Comparison of ENCODE assay signal across 8 mouse cellular contexts in the genomic region with DNA sequence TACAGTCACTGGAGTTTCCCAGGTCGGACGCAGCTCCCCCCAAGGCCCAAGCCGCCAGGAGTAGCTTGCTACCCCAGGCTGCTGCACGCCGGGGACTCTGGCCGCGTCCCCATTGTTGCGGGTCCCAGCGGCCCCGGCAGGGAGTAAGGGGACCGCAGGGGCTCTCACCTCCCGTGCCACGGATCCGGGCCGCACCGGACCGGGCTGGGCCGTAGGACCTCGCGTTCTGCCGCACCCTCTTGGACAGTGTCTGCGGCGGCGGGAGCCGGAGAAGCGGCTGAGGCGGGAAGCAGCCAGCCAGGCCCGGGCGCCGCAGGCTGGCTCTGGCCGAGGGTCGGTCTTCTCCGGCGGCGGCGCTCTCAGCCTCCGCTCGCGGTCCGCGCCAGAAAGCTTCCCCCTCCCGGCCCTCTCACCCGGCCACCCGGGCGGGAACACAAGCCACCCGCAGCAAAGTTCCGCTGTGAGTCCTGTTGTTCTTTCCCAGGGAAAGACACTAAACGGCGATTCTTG. TPM values are rescaled to one million over a fixed set of nuclear protein-coding genes. Genes with fewer than 3 reads are reported as not detected.
A peak's percentile ranks its signal among the peaks of the same experiment; 100 is the strongest.
DNase-seq lines count a peak whose midpoint lies in the region; ATAC-seq and TF ChIP-seq lines count a peak whose summit lies in the region.

A gene (minus strand): TSS at position 383 of the 510 bp plus-strand sequence.

- H3K4me2 ChIP-seq in CH12.LX (ENCODE audit: insufficient read depth, low read depth, poor library complexity, severe bottlenecking): peak within 1 kb of the TSS; percentile 84
- peak within 1 kb of the TSS; percentile 81 for H3K4me2 ChIP-seq in forebrain, embryonic 11.5 days (ENCODE audit: low read depth, low read length, severe bottlenecking)
- H3K4me2 ChIP-seq in heart, embryonic 15.5 days: peak within 1 kb of the TSS; percentile 84
- H3K4me2 ChIP-seq in liver, embryonic 13.5 days: peak within 1 kb of the TSS; percentile 87
- H3K4me2 ChIP-seq in stomach, embryonic 14.5 days (replicated peaks; ENCODE audit: low read depth, low read length): peak within 1 kb of the TSS; percentile 57

- ATAC-seq in forebrain, embryonic 11.5 days (replicated peaks; ENCODE audit: low FRiP score): peak; percentile 92
- ATAC-seq in heart, embryonic 15.5 days (replicated peaks; ENCODE audit: insufficient number of reproducible peaks, insufficient read depth, low FRiP score, low read depth): peak; percentile 87
- ATAC-seq in liver, embryonic 13.5 days (ENCODE audit: low read depth): peak; percentile 88
- peak; percentile 91 for ATAC-seq in stomach, embryonic 14.5 days (ENCODE audit: insufficient number of reproducible peaks, insufficient read depth, low FRiP score, low read depth)

- H3K27me3 ChIP-seq in CH12.LX (replicated peaks): peaks cover 14% of the 10 kb centered on the region
- no peaks in the 10 kb centered on the region for H3K27me3 ChIP-seq in forebrain, embryonic 11.5 days (ENCODE audit: control insufficient read depth, insufficient read depth, low read length)
- H3K27me3 ChIP-seq in heart, embryonic 15.5 days: no peaks in the 10 kb centered on the region
- H3K27me3 ChIP-seq in liver, embryonic 13.5 days: 0 out of 2 replicates have a peak, but pooled peaks cover 3% of the 10 kb centered on the region
- H3K27me3 ChIP-seq in stomach, embryonic 14.5 days (ENCODE audit: control insufficient read depth, insufficient read depth, low read length): no peaks in the 10 kb centered on the region

- H3K79me2 ChIP-seq in CH12.LX (replicated peaks; ENCODE audit: control insufficient read depth, extremely low read depth, insufficient read depth, poor library complexity, severe bottlenecking): peaks cover 17% of the 10 kb centered on the region

- no peaks in the 10 kb centered on the region for H3K36me3 ChIP-seq in CH12.LX (replicated peaks in 1 of 2; ENCODE audit: control insufficient read depth in 1 of 2, insufficient read depth in 1 of 2, low read length in 1 of 2)
- no peaks in the 10 kb centered on the region for H3K36me3 ChIP-seq in forebrain, embryonic 11.5 days (ENCODE audit: control insufficient read depth, insufficient read depth, low read length)
- no peaks in the 10 kb centered on the region for H3K36me3 ChIP-seq in heart, embryonic 15.5 days
- H3K36me3 ChIP-seq in liver, embryonic 13.5 days: no peaks in the 10 kb centered on the region
- H3K36me3 ChIP-seq in stomach, embryonic 14.5 days (ENCODE audit: control insufficient read depth, insufficient read depth, low read length): no peaks in the 10 kb centered on the region

- H3K9ac ChIP-seq in CH12.LX (ENCODE audit: insufficient read depth, low read depth): peak within 1 kb of the TSS; percentile 74
- H3K9ac ChIP-seq in forebrain, embryonic 11.5 days (ENCODE audit: low read length): peak within 1 kb of the TSS; percentile 99
- H3K9ac ChIP-seq in heart, embryonic 15.5 days: peak within 1 kb of the TSS; percentile 99
- H3K9ac ChIP-seq in liver, embryonic 13.5 days: peak within 1 kb of the TSS; percentile 97
- peak within 1 kb of the TSS; percentile 89 for H3K9ac ChIP-seq in stomach, embryonic 14.5 days (replicated peaks; ENCODE audit: low read depth, low read length)

- peak; percentile 81; the same call in 1 of the 2 replicates for TF ChIP-seq POLR2A in CH12.LX (IDR thresholded peaks at IDR 0.05; ENCODE audit: low read depth, low read length)

- peaks cover 3 to 28% of the 10 kb centered on the region in 2 experiments; a peak in 3 of 4 replicates for H3K4me1 ChIP-seq in CH12.LX (ENCODE audit: control insufficient read depth in 1 of 2, insufficient read depth in 2 of 2)
- H3K4me1 ChIP-seq in forebrain, embryonic 11.5 days (replicated peaks; ENCODE audit: control insufficient read depth, insufficient read depth, low read length): 0 out of 2 replicates have a peak, but pooled peaks cover 2% of the 10 kb centered on the region
- peaks cover 15% of the 10 kb centered on the region for H3K4me1 ChIP-seq in heart, embryonic 15.5 days (replicated peaks)
- H3K4me1 ChIP-seq in liver, embryonic 13.5 days (replicated peaks): peaks cover 50% of the 10 kb centered on the region
- no peaks in the 10 kb centered on the region; the same call in 1 of the 2 replicates for H3K4me1 ChIP-seq in stomach, embryonic 14.5 days (ENCODE audit: control insufficient read depth, insufficient read depth, low read length)

- TF ChIP-seq RAD21 in CH12.LX (IDR thresholded peaks at IDR 0.05; ENCODE audit: low read depth, low read length): no peak

- H3K27ac ChIP-seq in CH12.LX (ENCODE audit: insufficient read depth, low read depth): no peak within 1 kb of the TSS
- H3K27ac ChIP-seq in forebrain, embryonic 11.5 days (ENCODE audit: low read depth, low read length): peak within 1 kb of the TSS; percentile 76
- H3K27ac ChIP-seq in heart, embryonic 15.5 days: peak within 1 kb of the TSS; percentile 93
- peak within 1 kb of the TSS; percentile 85 for H3K27ac ChIP-seq in liver, embryonic 13.5 days
- peak within 1 kb of the TSS; percentile 84 for H3K27ac ChIP-seq in stomach, embryonic 14.5 days (ENCODE audit: low read length)

- H3K4me3 ChIP-seq in CH12.LX (replicated peaks in 1 of 3; ENCODE audit: low read depth in 2 of 3, low read length in 2 of 3, poor library complexity in 1 of 3): peak within 1 kb of the TSS; percentile 72 to 99 (median 88)
- peak within 1 kb of the TSS; percentile 98 for H3K4me3 ChIP-seq in forebrain, embryonic 11.5 days (ENCODE audit: low read depth, low read length)
- H3K4me3 ChIP-seq in heart, embryonic 15.5 days: peak within 1 kb of the TSS; percentile 85
- H3K4me3 ChIP-seq in liver, embryonic 13.5 days (replicated peaks): peak within 1 kb of the TSS; percentile 90
- H3K4me3 ChIP-seq in stomach, embryonic 14.5 days (ENCODE audit: low read depth, low read length): peak within 1 kb of the TSS; percentile 85

- no peak for TF ChIP-seq EP300 in CH12.LX (IDR thresholded peaks at IDR 0.05; ENCODE audit: low read length)

- dilution Hi-C loops in CH12.LX (cut with MboI; ENCODE audit: extremely low pct_ligation_motif_present, extremely low pct_unique_long_range_greater_than_20kb, low sequenced_read_pairs): loop anchor here (25.0 kb wide), 1 partner anchor 102 kb away; a partner anchor contains a TSS

- H3K9me3 ChIP-seq in CH12.LX (replicated peaks; ENCODE audit: low read length): no peaks in the 10 kb centered on the region
- no peaks in the 10 kb centered on the region for H3K9me3 ChIP-seq in forebrain, embryonic 11.5 days (ENCODE audit: control insufficient read depth, low read length)
- no peaks in the 10 kb centered on the region for H3K9me3 ChIP-seq in heart, embryonic 15.5 days (replicated peaks)
- no peaks in the 10 kb centered on the region for H3K9me3 ChIP-seq in liver, embryonic 13.5 days (replicated peaks)
- H3K9me3 ChIP-seq in stomach, embryonic 14.5 days (ENCODE audit: control insufficient read depth, low read depth, low read length): no peaks in the 10 kb centered on the region

- peak in 1 of 2 experiments; percentile 37; a peak in 2 of 4 replicates for TF ChIP-seq CTCF in CH12.LX (conservative IDR thresholded peaks at IDR 0.05 in 1 of 2, IDR thresholded peaks at IDR 0.05 in 1 of 2; ENCODE audit: low read depth in 2 of 2, low read length in 2 of 2)

- WGBS in forebrain, embryonic 11.5 days: 0% methylated on average over 43 of the region's 49 CpGs
- under 1% methylated on average over 49 of the region's 49 CpGs for WGBS in heart, embryonic 15.5 days
- under 1% methylated on average over 49 of the region's 49 CpGs for WGBS in liver, embryonic 13.5 days (ENCODE audit: insufficient replicate concordance)
- under 1% methylated on average over 49 of the region's 49 CpGs for WGBS in stomach, embryonic 14.5 days

- peak; percentile 70 for DNase-seq in CH12.LX (ENCODE audit: extremely low read depth)
- peak; percentile 63 for DNase-seq in c-Kit-positive CD71-negative TER-119-negative erythroid progenitor cells, embryonic 14.5 days (ENCODE audit: low read depth)
- peak; percentile 94 for DNase-seq in forebrain, embryonic 11.5 days (ENCODE audit: low spot score)
- DNase-seq in kidney, postnatal 25 days: peak; percentile 87 to 93
- DNase-seq in liver, embryonic 13.5 days: peak; percentile 68
- peak; percentile 73 to 80 for DNase-seq in natural killer cell, adult 2 months (ENCODE audit: low spot score in 2 of 2)

- in situ Hi-C loops in CH12.LX (cut with MboI; ENCODE audit: low pct_ligation_motif_present, low pct_unique_long_range_greater_than_20kb, low sequenced_read_pairs): no loop called here

TF ChIP-seq in CH12.LX, 34 proteins besides CTCF, POLR2A, EP300 and RAD21 (continues in another document):
- TF ChIP-seq MEF2A (IDR thresholded peaks at IDR 0.05; ENCODE audit: borderline replicate concordance, low read depth, low read length) (peak; percentile 60), POLR2AphosphoS2 (IDR thresholded peaks at IDR 0.05; ENCODE audit: low read depth, low read length) (0 out of 2 replicates have a peak, but pooled peaks have one; percentile 40), GABPA (IDR thresholded peaks at IDR 0.05; ENCODE audit: insufficient replicate concordance, low read depth, low read length) (no peak; the same call in 1 of the 2 replicates), TCF12 (IDR thresholded peaks at IDR 0.05; ENCODE audit: low read depth, low read length) (peak; percentile 97), CHD1 (IDR thresholded peaks at IDR 0.05; ENCODE audit: low read depth, low read length) (no peak), USF2 (conservative IDR thresholded peaks at IDR 0.05; ENCODE audit: low read depth, low read length) (no peak), MAZ (IDR thresholded peaks at IDR 0.05; ENCODE audit: low read depth, low read length) (peak; percentile 88), RCOR1 (conservative IDR thresholded peaks at IDR 0.05; ENCODE audit: low read depth, low read length) (no peak; the same call in 1 of the 2 replicates), E2F4 (IDR thresholded peaks at IDR 0.05; ENCODE audit: insufficient replicate concordance, low read depth, low read length) (no peak), USF1 (IDR thresholded peaks at IDR 0.05; ENCODE audit: low read depth, low read length) (no peak), MXI1 (IDR thresholded peaks at IDR 0.05; ENCODE audit: low read depth, low read length) (peak; percentile 73), MAX (IDR thresholded peaks at IDR 0.05; ENCODE audit: low read length) (peak; percentile 67; the same call in 1 of the 2 replicates), ZMIZ1 (IDR thresholded peaks at IDR 0.05; ENCODE audit: low read depth, low read length) (peak; percentile 85), NELFE (IDR thresholded peaks at IDR 0.05; ENCODE audit: low read depth, low read length) (peak; percentile 89)

RNA-seq across cellular contexts. Expression of the gene that starts here (rescaled TPM):
- 11.5 and 11.6 TPM in 2 replicates for total RNA-seq in CH12.LX (2012; rRNA removed)
- total RNA-seq in CH12.LX (2014; rRNA removed): 7.1 and 7.2 TPM in 2 replicates
- 13.3 and 16.5 TPM in 2 replicates for polyA plus RNA-seq in CH12.LX (2012; ENCODE audit: insufficient read length, low read depth)
- 7.8 and 8.0 TPM in 2 replicates for polyA plus RNA-seq in forebrain, embryonic 11.5 days (2014; fragmentation: Nextera tagmentation; extraction: Ambion mirVana)
- polyA plus RNA-seq in heart, embryonic 15.5 days (2015; fragmentation: Nextera tagmentation; extraction: Ambion mirVana): 3.4 and 4.9 TPM in 2 replicates
- 1.8 and 2.0 TPM in 2 replicates for polyA plus RNA-seq in liver, embryonic 13.5 days (2015; fragmentation: Nextera tagmentation; extraction: Ambion mirVana)
- polyA plus RNA-seq in stomach, embryonic 14.5 days (2014; fragmentation: Nextera tagmentation; extraction: Ambion mirVana): 5.6 and 6.6 TPM in 2 replicates
